Mouse (Mus musculus) intestine, embryonic 16.5 days (tissue): ENCODE measurements around the gene Adamts7. TPM values are rescaled to one million over a fixed set of nuclear protein-coding genes. Genes with fewer than 3 reads are reported as not detected.
A peak's percentile ranks its signal among the peaks of the same experiment; 100 is the strongest.

Source experiments
- ATAC-seq: fragments of 200-750 bp; cut with Nextera tagmentation; 2 replicates; pipeline ENCODE4 v1.8.0; 2017; ENCODE audit warnings: moderate TSS enrichment, moderate library complexity
- H3K27ac ChIP-seq: fragments of 300-500 bp; sonication (generic); 2 replicates; pipeline ENCODE4 v1.5.1; 2014; ENCODE audit warnings: mild to moderate bottlenecking, low read length
- H3K27me3 ChIP-seq: fragments of 300-500 bp; sonication (generic); replicated peaks from 2 replicates; pipeline ENCODE4 v1.6.1; 2014; ENCODE audit warnings: low read length, control low read depth, mixed read lengths; ENCODE audit not compliant: control insufficient read depth, insufficient read depth
- H3K36me3 ChIP-seq: fragments of 300-500 bp; sonication (generic); 2 replicates; pipeline ENCODE4 v1.6.1; 2014; ENCODE audit warnings: low read length, control low read depth; ENCODE audit not compliant: control insufficient read depth, insufficient read depth
- H3K4me1 ChIP-seq: fragments of 300-500 bp; sonication (generic); 2 replicates; pipeline ENCODE4 v1.6.1; 2014; ENCODE audit warnings: low read length, control low read depth, mixed read lengths; ENCODE audit not compliant: control insufficient read depth, insufficient read depth
- H3K4me2 ChIP-seq: fragments of 300-500 bp; sonication (generic); 2 replicates; pipeline ENCODE4 v1.6.1; 2014; ENCODE audit warnings: low read depth, low read length, control low read depth
- H3K4me3 ChIP-seq: fragments of 300-500 bp; sonication (generic); 2 replicates; pipeline ENCODE4 v1.5.1; 2014; ENCODE audit warnings: mild to moderate bottlenecking, low read length
- H3K9ac ChIP-seq: fragments of 300-500 bp; sonication (generic); 2 replicates; pipeline ENCODE4 v1.6.1; 2014; ENCODE audit warnings: low read depth, low read length
- H3K9me3 ChIP-seq: fragments of 300-500 bp; sonication (generic); 2 replicates; pipeline ENCODE4 v1.6.1; 2016; ENCODE audit warnings: low read length, control low read depth; ENCODE audit not compliant: control insufficient read depth
- WGBS: fragments of 180-500 bp; shearing (Covaris S2); extraction: QIAGEN DNeasy Blood & Tissue Kit; methylation state at CpG from one replicate; pipeline ENCODE4 v1.1.7; 2014; 5-methylcytosine and 5-hydroxymethylcytosine counted together
- polyA plus RNA-seq: library from polyadenylated mRNA; unstranded; fragments of >200 nt; fragmentation: Nextera tagmentation; extraction: Ambion mirVana; gene quantifications from 2 replicates; pipeline ENCODE4 v1.2.1, GENCODE M21; 2015

The Adamts7 gene
- polyA plus RNA-seq, 1 experiment from 2014 or later = 11.7 TPM

DNA sequence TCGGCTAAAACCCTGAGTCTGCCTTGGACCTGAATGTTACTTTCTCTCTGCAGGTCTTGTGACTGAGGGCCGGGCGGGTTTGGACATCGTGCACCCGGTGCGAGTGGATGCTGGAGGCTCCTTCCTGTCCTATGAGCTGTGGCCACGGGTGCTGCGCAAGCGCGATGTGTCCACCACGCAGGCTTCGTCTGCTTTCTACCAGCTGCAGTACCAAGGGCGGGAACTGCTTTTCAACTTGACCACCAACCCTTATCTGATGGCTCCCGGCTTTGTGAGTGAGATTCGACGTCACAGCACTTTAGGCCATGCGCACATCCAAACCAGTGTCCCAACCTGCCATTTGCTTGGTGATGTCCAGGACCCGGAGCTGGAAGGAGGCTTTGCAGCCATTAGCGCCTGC is 8.6 kb downstream of the Adamts7 start:
- Histone ChIP-seq H3K4me3 (no peak overlapping the region), H3K4me1 (no peaks in the 10 kb centered on the region), H3K36me3 (no peaks in the 10 kb centered on the region), H3K9ac (no peak overlapping the region), H3K27ac (no peak overlapping the region), H3K27me3 (no peaks in the 10 kb centered on the region), H3K9me3 (no peaks in the 10 kb centered on the region), H3K4me2 (no peak overlapping the region)
- 97% methylated on average over 19 of the region's 19 CpGs for WGBS
- ATAC-seq = no peak

DNA sequence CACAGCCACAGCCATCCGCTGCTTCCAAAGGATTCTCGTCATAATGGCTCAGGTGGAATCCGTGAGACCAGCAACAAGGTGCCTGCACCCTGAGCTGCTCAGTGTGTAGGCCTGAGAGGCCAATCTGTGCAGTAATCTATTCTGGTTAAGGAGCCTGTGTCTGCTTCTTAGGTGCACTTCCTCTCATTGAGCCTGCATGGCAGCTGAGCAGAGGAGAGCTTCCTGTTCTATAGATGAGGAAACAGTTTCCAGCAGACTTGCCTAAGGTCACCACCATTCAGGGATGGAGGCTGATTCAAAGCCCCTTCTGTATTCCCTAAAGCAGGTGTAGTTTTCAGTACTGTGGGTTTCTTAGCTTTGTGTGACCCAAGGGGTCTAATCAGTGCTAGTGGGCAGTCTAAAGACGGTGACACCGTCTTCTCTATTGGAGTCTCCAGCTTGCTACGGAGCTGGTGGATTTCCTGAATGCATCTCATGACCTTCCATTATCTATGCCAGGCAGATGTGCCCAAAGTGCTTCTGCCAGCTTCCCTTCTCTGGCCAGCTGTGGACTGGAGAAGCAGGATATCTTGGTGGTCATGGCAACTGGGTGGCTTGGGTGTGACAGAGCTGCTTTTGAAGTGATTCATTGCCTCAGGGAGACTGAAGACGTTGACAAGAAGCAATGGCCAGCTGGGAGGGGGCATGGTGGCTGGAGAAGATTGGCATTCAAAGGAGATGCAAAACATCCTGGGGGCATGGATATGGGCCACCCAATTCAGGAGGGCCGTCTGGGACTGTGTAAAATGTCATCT is 9.9 kb downstream of the Adamts7 start:
- H3K27me3 ChIP-seq = no peaks in the 10 kb centered on the region
- no peak overlapping the region for H3K4me2 ChIP-seq
- H3K36me3 ChIP-seq = no peaks in the 10 kb centered on the region
- WGBS = 79% methylated on average over 8 of the region's 8 CpGs
- H3K27ac ChIP-seq = no peak overlapping the region
- no peak for ATAC-seq
- no peaks in the 10 kb centered on the region for H3K4me1 ChIP-seq
- H3K9me3 ChIP-seq = no peaks in the 10 kb centered on the region
- no peak overlapping the region for H3K4me3 ChIP-seq
- H3K9ac ChIP-seq = no peak overlapping the region

- Histone ChIP-seq H3K9ac (no peak overlapping the region), H3K4me2 (no peak overlapping the region), H3K9me3 (no peaks in the 10 kb centered on the region), H3K4me3 (no peak overlapping the region), H3K4me1 (no peaks in the 10 kb centered on the region), H3K36me3 (no peaks in the 10 kb centered on the region), H3K27ac (no peak overlapping the region), H3K27me3 (no peaks in the 10 kb centered on the region)
- 85% methylated on average over 3 of the region's 3 CpGs for WGBS
- ATAC-seq = no peak
Measured at GRCm38 (mm10) chr9:90173330-90173729, 10.5 kb downstream of the Adamts7 start.

DNA sequence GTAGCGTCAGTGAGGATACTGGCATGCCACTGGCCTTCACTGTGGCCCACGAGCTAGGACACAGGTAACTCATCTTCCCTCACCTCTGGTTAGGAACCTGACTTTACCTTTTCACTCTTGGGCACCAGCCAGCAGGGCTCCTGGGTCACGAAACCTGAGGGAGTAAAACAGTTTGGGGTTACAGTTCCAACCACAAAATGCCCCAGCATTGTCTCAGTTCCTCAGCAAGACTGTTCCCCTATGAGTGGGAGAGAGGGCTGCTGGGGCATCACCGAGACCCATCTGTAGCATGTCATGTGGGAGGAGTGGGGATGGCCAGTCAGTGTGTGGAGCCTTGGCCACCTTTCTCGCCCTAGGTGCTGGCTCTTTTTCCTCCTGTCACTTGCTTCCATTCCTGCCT is 16.5 kb downstream of the Adamts7 start:
- Histone ChIP-seq H3K27ac (no peak overlapping the region), H3K4me2 (no peak overlapping the region), H3K36me3 (no peaks in the 10 kb centered on the region), H3K9ac (no peak overlapping the region), H3K4me3 (no peak overlapping the region), H3K9me3 (no peaks in the 10 kb centered on the region), H3K27me3 (no peaks in the 10 kb centered on the region), H3K4me1 (peaks cover 13% of the 10 kb centered on the region)
- ATAC-seq = no peak
- WGBS = 89% methylated on average over 5 of the region's 5 CpGs

- H3K9ac ChIP-seq = no peak overlapping the region
- H3K4me3 ChIP-seq = no peak overlapping the region
- H3K27me3 ChIP-seq = no peaks in the 10 kb centered on the region
- no peaks in the 10 kb centered on the region for H3K9me3 ChIP-seq
- H3K4me2 ChIP-seq = no peak overlapping the region
- WGBS = 69% methylated on average over 6 of the region's 6 CpGs
- no peak overlapping the region for H3K27ac ChIP-seq
- H3K36me3 ChIP-seq = no peaks in the 10 kb centered on the region
- H3K4me1 ChIP-seq = peaks cover 19% of the 10 kb centered on the region
- ATAC-seq = no peak
Measured at GRCm38 (mm10) chr9:90181656-90182388, 19.0 kb downstream of the Adamts7 start.

DNA sequence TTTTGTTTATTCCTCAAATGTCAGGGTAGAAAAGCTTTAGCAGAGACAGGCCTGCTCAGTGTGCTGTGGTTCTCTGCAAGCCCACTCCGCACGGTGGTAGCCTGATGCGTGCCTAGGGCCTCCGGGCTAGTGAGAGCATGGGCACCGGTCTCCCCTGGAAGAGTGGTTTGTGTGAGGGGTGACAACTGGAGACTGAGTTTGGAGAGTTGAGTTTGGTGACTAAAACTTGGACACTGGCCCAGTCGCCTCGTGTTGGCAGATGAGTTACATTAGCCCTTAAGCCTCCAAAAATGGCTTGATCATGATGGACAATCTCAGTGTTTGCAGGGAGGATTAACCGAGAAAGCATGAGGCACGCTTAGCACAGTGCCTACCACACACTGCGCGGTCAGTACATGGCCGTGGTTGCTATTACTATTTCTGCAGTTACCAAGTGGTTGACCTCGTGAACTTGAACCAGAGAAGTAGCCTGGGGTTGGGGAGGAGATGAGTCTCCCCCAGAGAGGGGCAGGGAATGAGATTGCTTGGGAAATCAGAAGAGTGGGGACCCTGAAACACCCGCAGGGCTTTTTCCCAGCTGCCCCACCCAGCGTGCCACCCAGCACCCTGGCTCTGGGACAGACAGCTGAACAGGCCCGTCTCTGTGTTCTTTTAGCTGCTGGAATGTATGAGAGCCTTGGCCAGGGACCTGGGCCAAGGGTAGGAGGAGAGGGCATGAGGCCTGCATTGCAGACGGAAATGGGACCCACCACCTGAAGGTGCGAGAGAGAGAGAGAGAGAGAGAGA is 20.0 kb downstream of the Adamts7 start:
- H3K4me1 ChIP-seq = peaks cover 19% of the 10 kb centered on the region
- 62% methylated on average over 18 of the region's 18 CpGs for WGBS
- H3K27ac ChIP-seq = peak overlapping the region; percentile 11
- no peak overlapping the region for H3K9ac ChIP-seq
- H3K4me2 ChIP-seq = no peak overlapping the region
- no peaks in the 10 kb centered on the region for H3K36me3 ChIP-seq
- no peaks in the 10 kb centered on the region for H3K9me3 ChIP-seq
- no peak overlapping the region for H3K4me3 ChIP-seq
- peak; percentile 18; the same call in 1 of the 2 replicates for ATAC-seq
- H3K27me3 ChIP-seq = no peaks in the 10 kb centered on the region

GRCm38 (mm10) chr9:90183550-90183949 is 20.7 kb downstream of the Adamts7 start:
- Histone ChIP-seq H3K9ac (no peak overlapping the region), H3K36me3 (no peaks in the 10 kb centered on the region), H3K27me3 (no peaks in the 10 kb centered on the region), H3K4me1 (peaks cover 19% of the 10 kb centered on the region), H3K4me3 (no peak overlapping the region), H3K4me2 (no peak overlapping the region), H3K27ac (no peak overlapping the region; the same call in 1 of the 2 replicates), H3K9me3 (no peaks in the 10 kb centered on the region)
- ATAC-seq = no peak
- WGBS = 45% methylated on average over 3 of the region's 3 CpGs

DNA sequence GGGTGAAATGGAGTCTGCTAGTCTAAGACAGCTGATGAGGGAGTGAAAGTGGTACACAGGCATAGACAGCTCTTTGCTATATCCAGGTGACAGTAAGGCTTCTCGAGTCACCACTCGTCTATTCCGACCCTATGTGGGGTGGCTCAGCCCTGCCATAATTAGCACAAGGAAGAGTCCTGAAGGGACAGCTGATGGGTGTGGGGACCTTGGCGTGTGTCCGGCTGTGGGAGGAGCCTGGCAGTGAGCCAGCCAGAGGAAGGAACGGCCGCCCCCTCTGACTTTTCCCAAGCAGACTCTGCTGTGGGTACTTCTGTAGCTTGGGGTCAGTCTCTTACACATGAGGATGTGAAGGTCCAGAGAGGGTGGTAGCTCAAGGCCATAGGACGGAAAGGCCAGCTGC is 21.2 kb downstream of the Adamts7 start:
- H3K27ac ChIP-seq = peak overlapping the region; percentile 28; the same call in 1 of the 2 replicates
- peaks cover 19% of the 10 kb centered on the region for H3K4me1 ChIP-seq
- H3K9me3 ChIP-seq = no peaks in the 10 kb centered on the region
- H3K36me3 ChIP-seq = no peaks in the 10 kb centered on the region
- 41% methylated on average over 8 of the region's 8 CpGs for WGBS
- H3K9ac ChIP-seq = no peak overlapping the region
- peak; percentile 48 for ATAC-seq
- no peak overlapping the region for H3K4me3 ChIP-seq
- no peak overlapping the region for H3K4me2 ChIP-seq
- no peaks in the 10 kb centered on the region for H3K27me3 ChIP-seq

DNA sequence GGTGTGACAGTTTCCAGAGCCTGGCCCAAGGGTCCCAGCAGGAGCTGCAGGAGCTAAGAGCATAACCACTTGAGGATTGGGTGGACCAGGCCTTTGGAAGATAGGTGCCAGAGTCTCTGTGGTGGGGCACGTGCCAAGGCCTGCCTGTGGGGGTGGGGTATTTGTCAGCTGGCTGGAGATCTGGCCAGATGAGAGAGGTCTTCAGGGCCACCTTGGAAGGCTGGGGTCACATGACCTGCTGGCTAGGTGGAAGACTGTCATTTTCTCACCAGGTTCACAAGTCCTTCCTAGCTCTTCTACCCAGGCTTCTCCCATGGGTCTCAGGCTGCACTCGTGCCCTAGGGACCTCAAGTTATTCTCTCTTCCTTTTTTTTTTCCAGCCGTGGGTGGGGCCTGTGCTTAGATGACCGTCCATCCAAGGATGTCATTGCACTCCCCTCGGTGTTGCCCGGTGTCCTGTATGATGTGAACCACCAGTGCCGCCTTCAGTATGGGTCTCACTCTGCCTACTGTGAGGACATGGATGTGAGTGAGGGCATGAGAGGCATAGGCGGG is 22.6 kb downstream of the Adamts7 start:
- Histone ChIP-seq H3K4me3 (no peak overlapping the region), H3K9me3 (no peaks in the 10 kb centered on the region), H3K4me2 (no peak overlapping the region), H3K36me3 (no peaks in the 10 kb centered on the region), H3K9ac (no peak overlapping the region), H3K27me3 (no peaks in the 10 kb centered on the region), H3K27ac (no peak overlapping the region), H3K4me1 (peaks cover 19% of the 10 kb centered on the region)
- no peak for ATAC-seq
- 81% methylated on average over 8 of the region's 8 CpGs for WGBS
